Mouse (Mus musculus): ENCODE data around the gene Psg23. TPM values are rescaled to one million over a fixed set of nuclear protein-coding genes. Genes with fewer than 3 reads are reported as not detected.
"Not testable (repeated sequence)": the region's sequence is repeated elsewhere in the genome, so short reads cannot be mapped to it uniquely, and the experiment has no call there.

Psg23 gene
- not detected for total RNA-seq (2021)

DNA sequence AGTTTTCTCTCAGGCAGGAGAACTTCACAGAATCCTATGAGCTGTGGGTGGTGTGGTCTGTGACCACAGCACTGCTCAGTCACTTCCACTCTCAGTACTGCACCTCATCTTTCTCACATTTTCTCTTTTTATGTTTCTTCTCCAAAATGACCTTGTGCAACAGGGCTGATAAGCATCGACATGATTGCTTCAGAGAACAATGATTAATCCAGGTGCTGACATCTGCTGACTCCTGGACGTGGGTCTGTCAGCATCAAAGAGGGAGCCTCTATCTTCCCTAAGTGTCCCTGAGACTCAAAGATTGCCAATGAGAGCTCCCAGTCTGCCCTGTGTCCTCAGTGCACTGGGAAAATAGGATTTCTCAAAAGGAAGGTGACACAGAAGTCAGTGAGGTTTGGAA, at the start of gene Psg23:
TSS of gene Psg23 (minus strand) at position 101 of the 400 bp plus-strand sequence.
- intact Hi-C loops (cut with DNase I) = not testable (repeated sequence)

DNA sequence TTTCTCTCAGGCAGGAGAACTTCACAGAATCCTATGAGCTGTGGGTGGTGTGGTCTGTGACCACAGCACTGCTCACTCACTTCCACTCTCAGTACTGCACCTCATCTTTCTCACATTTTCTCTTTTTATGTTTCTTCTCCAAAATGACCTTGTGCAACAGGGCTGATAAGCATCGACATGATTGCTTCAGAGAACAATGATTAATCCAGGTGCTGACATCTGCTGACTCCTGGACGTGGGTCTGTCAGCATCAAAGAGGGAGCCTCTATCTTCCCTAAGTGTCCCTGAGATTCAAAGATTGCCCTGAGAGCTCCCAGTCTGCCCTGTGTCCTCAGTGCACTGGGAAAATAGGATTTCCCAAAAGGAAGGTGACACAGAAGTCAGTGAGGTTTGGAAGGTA, 40.3 kb upstream of the Psg23 start, which contains the start of gene Psg21:
TSS of gene Psg21 (minus strand) at position 101 of the 400 bp plus-strand sequence.
- intact Hi-C loops (cut with DNase I); DNase-seq: not testable (repeated sequence)

More for the DNA sequence above, at the start of gene Psg23:
- not testable (repeated sequence) for DNase-seq

DNA sequence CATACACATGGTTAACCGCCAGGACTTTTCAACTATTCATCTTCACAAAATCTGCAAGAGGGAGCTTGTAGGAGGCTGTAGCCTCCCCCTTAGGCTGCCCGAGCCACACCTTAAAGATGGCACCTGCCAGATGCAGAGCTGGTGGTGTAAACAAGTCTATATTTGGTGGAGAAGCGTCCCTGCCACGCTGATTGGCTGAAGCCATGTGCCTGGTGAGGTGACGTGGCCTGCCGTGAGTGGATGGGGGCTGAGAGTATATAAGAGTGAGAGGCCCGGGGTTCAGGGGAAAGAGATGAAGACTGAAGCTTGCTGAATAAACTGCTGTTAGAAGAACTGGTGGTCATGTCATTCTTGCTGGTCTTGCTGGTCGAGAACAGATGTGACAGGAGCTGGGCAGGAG, 10.6 kb upstream of the Psg23 start:
- intact Hi-C loops (cut with DNase I); DNase-seq: not testable (repeated sequence)

DNA sequence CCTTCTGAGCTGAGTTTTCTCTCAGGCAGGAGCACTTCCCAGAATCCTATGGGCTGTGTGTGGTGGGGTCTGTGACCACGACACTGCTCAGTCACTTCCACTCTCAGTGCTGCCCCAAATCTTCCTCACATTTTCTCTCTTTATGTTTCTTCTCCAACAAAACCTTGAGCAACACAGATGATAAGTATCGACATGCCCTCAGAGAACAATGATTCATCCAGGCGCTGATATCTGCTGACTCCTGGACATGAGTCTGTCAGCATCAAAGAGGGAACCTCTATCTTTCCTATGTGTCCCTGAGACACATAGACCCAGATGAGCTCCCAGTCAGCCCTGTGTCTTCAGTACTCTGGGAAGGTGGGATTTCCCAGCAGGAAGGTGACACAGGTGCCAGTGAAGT, 49.1 kb downstream of the Psg23 start, which contains the start of gene Psg27:
TSS of gene Psg27 (minus strand) at position 101 of the 400 bp plus-strand sequence.
- intact Hi-C loops (cut with DNase I) = no loop called here
- no peak for DNase-seq

DNA sequence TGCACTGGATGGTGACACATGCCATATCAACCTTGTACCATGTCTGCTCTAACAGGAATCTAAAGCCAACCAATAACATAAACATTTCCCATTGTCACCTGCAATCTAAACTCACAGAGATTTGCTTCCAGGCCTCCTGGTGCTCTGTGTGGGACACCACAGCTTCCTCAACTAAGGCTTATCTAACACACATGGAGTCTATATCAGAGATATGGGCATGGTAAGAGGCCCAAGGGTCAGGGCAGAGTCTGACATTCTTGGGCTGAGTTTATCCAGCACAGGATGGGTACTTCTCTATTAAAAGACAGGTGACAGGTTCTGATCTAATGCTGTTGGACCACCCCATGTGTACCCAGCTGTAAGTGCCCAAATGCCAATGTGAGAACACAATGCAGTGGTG, 56.5 kb downstream of the Psg23 start:
- DNase-seq = no peak
- intact Hi-C loops (cut with DNase I) = no loop called here

Other genes with a start within 250 kb of the Psg23 start
- not detected for gene Psg28, start 184.5 kb downstream of the Psg23 start, total RNA-seq (2021)
- gene Psg26, start 132.3 kb downstream of the Psg23 start, total RNA-seq (2021) = not detected
- gene Psg25, start 84.2 kb downstream of the Psg23 start, total RNA-seq (2021) = not detected
- gene Psg27, start 49.2 kb downstream of the Psg23 start, total RNA-seq (2021) = not detected
- not detected for gene Psg21, start 40.2 kb upstream of the Psg23 start, total RNA-seq (2021)
- gene Psg20, start 69.7 kb upstream of the Psg23 start, total RNA-seq (2021) = not detected
- gene Psg22, start 101.6 kb upstream of the Psg23 start, total RNA-seq (2021) = not detected
- gene Psg19, start 182.0 kb upstream of the Psg23 start, total RNA-seq (2021) = not detected
- gene Psg17, start 205.1 kb upstream of the Psg23 start, total RNA-seq (2021) = not detected
- 1 to 10 TPM in 1 of 2 experiments, under 1 TPM in 1; 0.90 to 1.5 TPM for gene Mill2, start 223.5 kb upstream of the Psg23 start, total RNA-seq (2021)

All from left cerebral cortex, postnatal 4 days (tissue).